Mouse (Mus musculus) myocyte (in vitro differentiated cells): Measurements from ENCODE around the gene Arrdc2. TPM values are rescaled to one million over a fixed set of nuclear protein-coding genes. Genes with fewer than 3 reads are reported as not detected.

Experiments used
- H3K27me3 ChIP-seq: one replicate; pipeline ENCODE4 v1.6.1; 2011; ENCODE audit not compliant: control insufficient read depth, insufficient read depth, insufficient read length
- H3K36me3 ChIP-seq: one replicate; pipeline ENCODE4 v1.6.1; 2011; ENCODE audit not compliant: control insufficient read depth, insufficient read depth
- H3K4me2 ChIP-seq: one replicate; pipeline ENCODE4 v1.6.1; 2011; ENCODE audit warnings: low read depth, control low read depth
- H3K4me3 ChIP-seq: one replicate; pipeline ENCODE4 v1.5.1; 2011; ENCODE audit warnings: mild to moderate bottlenecking, control low read depth, moderate library complexity
- H3K79me2 ChIP-seq: one replicate; pipeline ENCODE4 v1.6.1; 2011; ENCODE audit not compliant: control insufficient read depth, insufficient read depth
- H3ac ChIP-seq: one replicate; pipeline ENCODE4 v1.6.1; 2011; ENCODE audit not compliant: control insufficient read depth, insufficient read length
- CEBPB ChIP-seq: IDR thresholded peaks from 2 replicates; pipeline ENCODE4 v1.6.1; 2011; ENCODE audit warnings: mild to moderate bottlenecking, moderate library complexity; ENCODE audit not compliant: poor library complexity, insufficient read depth, severe bottlenecking
- E2F4 ChIP-seq: IDR thresholded peaks from one replicate; pipeline ENCODE4 v1.6.1; 2011; ENCODE audit warnings: mild to moderate bottlenecking, control low read depth, moderate library complexity; ENCODE audit not compliant: insufficient read depth
- MAX ChIP-seq: IDR thresholded peaks from one replicate; pipeline ENCODE4 v1.6.1; 2011; ENCODE audit warnings: low read depth, mild to moderate bottlenecking, control low read depth
- MYOD1 ChIP-seq, 3 experiments: IDR thresholded peaks; one replicate each; pipeline ENCODE4 v1.6.1; 2011; ENCODE audit warnings: control low read depth in 2 of 3, low read depth in 2 of 3, mild to moderate bottlenecking in 2 of 3, moderate library complexity in 1 of 3; ENCODE audit not compliant: insufficient read length in 2 of 3, control insufficient read depth in 1 of 3
- MYOG ChIP-seq, 3 experiments: IDR thresholded peaks; one replicate each; pipeline ENCODE4 v1.6.1; 2011; ENCODE audit warnings: control low read depth in 2 of 3, low read depth in 2 of 3, mild to moderate bottlenecking in 2 of 3; ENCODE audit not compliant: insufficient read length in 2 of 3, control insufficient read depth in 1 of 3, insufficient read depth in 1 of 3
- POLR2A ChIP-seq: IDR thresholded peaks from one replicate; pipeline ENCODE4 v1.6.1; 2011; ENCODE audit warnings: low read depth, mild to moderate bottlenecking, control low read depth, moderate library complexity; ENCODE audit not compliant: insufficient read length
- POLR2AphosphoS2 ChIP-seq: IDR thresholded peaks from one replicate; pipeline ENCODE4 v1.6.1; 2011; ENCODE audit warnings: low read depth, control low read depth; ENCODE audit not compliant: insufficient read length
- REST ChIP-seq: IDR thresholded peaks from one replicate; pipeline ENCODE4 v1.6.1; 2011; ENCODE audit warnings: mild to moderate bottlenecking, control low read depth, moderate library complexity; ENCODE audit not compliant: insufficient read depth, insufficient read length
- SRF ChIP-seq: IDR thresholded peaks from one replicate; pipeline ENCODE4 v1.6.1; 2011; ENCODE audit warnings: low read depth; ENCODE audit not compliant: control insufficient read depth, insufficient read length
- TCF12 ChIP-seq: IDR thresholded peaks from one replicate; pipeline ENCODE4 v1.6.1; 2011; ENCODE audit warnings: mild to moderate bottlenecking, control low read depth; ENCODE audit not compliant: poor library complexity, insufficient read depth, severe bottlenecking
- TCF3 ChIP-seq: IDR thresholded peaks from one replicate; pipeline ENCODE4 v1.6.1; 2011; ENCODE audit warnings: low read depth, control low read depth; ENCODE audit not compliant: insufficient read length
- USF1 ChIP-seq: IDR thresholded peaks from one replicate; pipeline ENCODE4 v1.6.1; 2011; ENCODE audit warnings: low read depth, mild to moderate bottlenecking, control low read depth, moderate library complexity
- polyA plus RNA-seq: library from polyadenylated mRNA; unstranded; fragments of >200 nt; fragmentation: generic; extraction: Trizol; gene quantifications from one replicate; pipeline ENCODE4 v1.2.1, GENCODE M21; 2012; ENCODE audit warnings: missing spikeins

Gene Arrdc2
- polyA plus RNA-seq, 1 experiment = 5.8 TPM

GRCm38 (mm10) chr8:70806541-70806940 is 33.0 kb downstream of the Arrdc2 start:
- Histone ChIP-seq H3K4me2 (no peak overlapping the region), H3K36me3 (no peaks in the 10 kb centered on the region), H3K79me2 (no peaks in the 10 kb centered on the region), H3K4me3 (no peak overlapping the region), H3K27me3 (no peaks in the 10 kb centered on the region), H3ac (no peak overlapping the region)
- TF ChIP-seq REST (no peak), TCF12 (no peak), MAX (no peak), POLR2AphosphoS2 (no peak), POLR2A (no peak), MYOD1 (IDR thresholded peaks at IDR 0.05; ENCODE audit: control insufficient read depth in 1 of 3, insufficient read length in 2 of 3, low read depth in 2 of 3) (no peak), CEBPB (no peak), MYOG (IDR thresholded peaks at IDR 0.05; ENCODE audit: control insufficient read depth in 1 of 3, insufficient read depth in 1 of 3, insufficient read length in 2 of 3, low read depth in 2 of 3) (no peak), E2F4 (no peak)

- H3K79me2 ChIP-seq = no peaks in the 10 kb centered on the region
- H3K36me3 ChIP-seq = no peaks in the 10 kb centered on the region
- peak within 1 kb of the TSS; percentile 23 for H3ac ChIP-seq
- TF ChIP-seq MYOD1 (IDR thresholded peaks at IDR 0.05; ENCODE audit: control insufficient read depth in 1 of 3, insufficient read length in 2 of 3, low read depth in 2 of 3) (no peak), REST (no peak), USF1 (peak; percentile 76), MAX (no peak), TCF12 (no peak), POLR2AphosphoS2 (peak; percentile 71), MYOG (IDR thresholded peaks at IDR 0.05; ENCODE audit: control insufficient read depth in 1 of 3, insufficient read depth in 1 of 3, insufficient read length in 2 of 3, low read depth in 2 of 3) (no peak), E2F4 (no peak), CEBPB (no peak), POLR2A (peak; percentile 64), SRF (peak; percentile 20), TCF3 (no peak)
- peak within 1 kb of the TSS; percentile 48 for H3K4me3 ChIP-seq
- H3K27me3 ChIP-seq = no peaks in the 10 kb centered on the region
- H3K4me2 ChIP-seq = peak within 1 kb of the TSS; percentile 97
Measured at GRCm38 (mm10) chr8:70804481-70805206, 34.9 kb downstream of the Arrdc2 start, which contains the start of gene Mast3. Gene Mast3 (minus strand): TSS chr8:70805054.

- Histone ChIP-seq H3K79me2 (no peaks in the 10 kb centered on the region), H3K4me3 (peak overlapping the region; percentile 48), H3K36me3 (no peaks in the 10 kb centered on the region), H3ac (peak overlapping the region; percentile 23), H3K4me2 (peak overlapping the region; percentile 97), H3K27me3 (no peaks in the 10 kb centered on the region)
- TF ChIP-seq MYOG (IDR thresholded peaks at IDR 0.05; ENCODE audit: control insufficient read depth in 1 of 3, insufficient read depth in 1 of 3, insufficient read length in 2 of 3, low read depth in 2 of 3) (no peak), MYOD1 (IDR thresholded peaks at IDR 0.05; ENCODE audit: control insufficient read depth in 1 of 3, insufficient read length in 2 of 3, low read depth in 2 of 3) (no peak), POLR2AphosphoS2 (no peak), USF1 (no peak), MAX (no peak), TCF12 (no peak), TCF3 (no peak), E2F4 (no peak), SRF (no peak), CEBPB (no peak), REST (no peak), POLR2A (no peak)
Measured at GRCm38 (mm10) chr8:70803761-70804480, 35.6 kb downstream of the Arrdc2 start.

- H3K4me2 ChIP-seq = peak overlapping the region; percentile 97
- H3ac ChIP-seq = no peak overlapping the region
- no peaks in the 10 kb centered on the region for H3K36me3 ChIP-seq
- no peaks in the 10 kb centered on the region for H3K79me2 ChIP-seq
- peak overlapping the region; percentile 48 for H3K4me3 ChIP-seq
- no peaks in the 10 kb centered on the region for H3K27me3 ChIP-seq
- TF ChIP-seq MYOG (IDR thresholded peaks at IDR 0.05; ENCODE audit: control insufficient read depth in 1 of 3, insufficient read depth in 1 of 3, insufficient read length in 2 of 3, low read depth in 2 of 3) (no peak), SRF (no peak), POLR2AphosphoS2 (no peak), USF1 (no peak)
Measured at GRCm38 (mm10) chr8:70802786-70803510, 36.6 kb downstream of the Arrdc2 start.
